Mouse (Mus musculus) liver, embryonic 11.5 days (tissue): ENCODE data around the gene Tnrc6c. TPM values are rescaled to one million over a fixed set of nuclear protein-coding genes. Genes with fewer than 3 reads are reported as not detected.
A peak's percentile ranks its signal among the peaks of the same experiment; 100 is the strongest.

ENCODE experiments used
- ATAC-seq: fragments of 200-750 bp; cut with Nextera tagmentation; replicated peaks from 2 replicates; pipeline ENCODE4 v1.8.0; 2017; ENCODE audit warnings: moderate number of reproducible peaks, mild to moderate bottlenecking, moderate TSS enrichment, moderate library complexity; ENCODE audit not compliant: low FRiP score
- DNase-seq: peaks from one replicate; pipeline ENCODE4 v3.0.0-alpha.2; 2017; ENCODE audit warnings: low spot score
- H3K27ac ChIP-seq: fragments of 300-500 bp; sonication (generic); 2 replicates; pipeline ENCODE4 v1.5.1; 2014; ENCODE audit warnings: mild to moderate bottlenecking, low read depth, low read length, control low read depth
- H3K27me3 ChIP-seq: fragments of 300-500 bp; sonication (generic); replicated peaks from 2 replicates; pipeline ENCODE4 v1.6.1; 2014; ENCODE audit warnings: low read length, mixed read lengths; ENCODE audit not compliant: control insufficient read depth, insufficient read depth
- H3K36me3 ChIP-seq: fragments of 300-500 bp; sonication (generic); 2 replicates; pipeline ENCODE4 v1.6.1; 2014; ENCODE audit warnings: mild to moderate bottlenecking, low read length, moderate library complexity, mixed read lengths; ENCODE audit not compliant: control insufficient read depth, insufficient read depth
- H3K4me1 ChIP-seq: fragments of 300-500 bp; sonication (generic); replicated peaks from 2 replicates; pipeline ENCODE4 v1.6.1; 2014; ENCODE audit warnings: low read length, mixed read lengths; ENCODE audit not compliant: control insufficient read depth, insufficient read depth
- H3K4me2 ChIP-seq: fragments of 300-500 bp; sonication (generic); 2 replicates; pipeline ENCODE4 v1.6.1; 2014; ENCODE audit warnings: mild to moderate bottlenecking, control low read depth, moderate library complexity
- H3K4me3 ChIP-seq: fragments of 300-500 bp; sonication (generic); 2 replicates; pipeline ENCODE4 v1.5.1; 2014; ENCODE audit warnings: low read depth, low read length, control low read depth
- H3K9ac ChIP-seq: fragments of 300-500 bp; sonication (generic); 2 replicates; pipeline ENCODE4 v1.6.1; 2014; ENCODE audit warnings: low read depth, low read length, control low read depth
- H3K9me3 ChIP-seq: fragments of 300-500 bp; sonication (generic); 2 replicates; pipeline ENCODE4 v1.6.1; 2016; ENCODE audit warnings: low read length, inconsistent platforms, mixed read lengths; ENCODE audit not compliant: control insufficient read depth
- WGBS: fragments of 180-500 bp; shearing (Covaris S2); extraction: QIAGEN DNeasy Blood & Tissue Kit; methylation state at CpG from one replicate; pipeline ENCODE4 v1.1.7; 2014; 5-methylcytosine and 5-hydroxymethylcytosine counted together
- polyA plus RNA-seq: library from polyadenylated mRNA; unstranded; fragments of >200 nt; fragmentation: Nextera tagmentation; extraction: Ambion mirVana; gene quantifications from 2 replicates; pipeline ENCODE4 v1.2.1, GENCODE M21; 2014

Tnrc6c gene
- polyA plus RNA-seq, 1 experiment from 2014 or later: 8.0 TPM

DNA sequence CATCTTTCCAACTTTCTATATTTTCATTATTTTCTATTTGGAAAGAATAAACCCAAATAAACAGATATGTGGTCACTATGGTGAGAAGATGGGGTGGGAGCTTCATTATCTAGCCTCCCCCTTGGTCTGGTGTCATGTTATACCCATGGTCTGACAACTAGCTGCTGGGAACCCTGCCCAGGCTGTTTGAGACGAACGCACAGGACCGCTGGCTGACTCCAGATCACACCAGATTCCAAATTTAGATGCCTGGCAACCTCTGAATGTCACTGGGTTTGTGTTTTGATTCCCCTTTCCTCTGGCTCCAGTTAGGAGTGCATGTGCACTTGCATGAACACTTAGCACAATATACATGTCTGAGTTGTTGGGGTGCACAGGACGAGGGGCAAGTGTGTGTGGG, 7.3 kb upstream of the Tnrc6c start:
- Histone ChIP-seq H3K36me3 (no peaks in the 10 kb centered on the region), H3K4me1 (no peaks in the 10 kb centered on the region), H3K9ac (no peak overlapping the region), H3K27ac (no peak overlapping the region), H3K4me2 (no peak overlapping the region), H3K27me3 (peaks cover 17% of the 10 kb centered on the region), H3K4me3 (no peak overlapping the region), H3K9me3 (no peaks in the 10 kb centered on the region)
- WGBS: 82% methylated on average over 4 of the region's 4 CpGs
- no peak for ATAC-seq
- DNase-seq: no peak

DNA sequence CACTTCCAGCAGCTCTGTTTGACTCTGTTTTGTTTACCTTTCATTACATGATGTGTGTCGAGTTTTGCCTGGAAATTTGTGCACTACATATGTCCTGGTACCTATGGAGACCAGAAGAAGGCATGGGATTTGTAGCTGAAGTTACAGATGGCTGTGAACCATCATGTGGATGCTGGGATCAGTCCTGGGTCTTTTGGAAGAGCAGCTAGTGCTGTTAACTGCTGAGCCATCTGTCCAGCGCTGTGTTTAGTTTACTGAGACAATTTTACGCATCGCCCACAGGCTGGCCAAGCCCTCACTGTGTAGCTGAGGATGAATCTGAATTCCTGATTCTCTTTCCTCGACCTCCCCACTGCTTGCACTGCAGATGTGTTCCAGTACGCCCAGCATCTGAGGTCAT, 6.1 kb upstream of the Tnrc6c start:
- no peaks in the 10 kb centered on the region for H3K9me3 ChIP-seq
- H3K36me3 ChIP-seq: no peaks in the 10 kb centered on the region
- no peak overlapping the region for H3K9ac ChIP-seq
- no peak overlapping the region for H3K4me2 ChIP-seq
- H3K4me3 ChIP-seq: no peak overlapping the region
- peaks cover under 1% of the 10 kb centered on the region; the same call in 1 of the 2 replicates for H3K4me1 ChIP-seq
- ATAC-seq: no peak
- no peak for DNase-seq
- peaks cover 23% of the 10 kb centered on the region for H3K27me3 ChIP-seq
- H3K27ac ChIP-seq: no peak overlapping the region
- 74% methylated on average over 6 of the region's 6 CpGs for WGBS

DNA sequence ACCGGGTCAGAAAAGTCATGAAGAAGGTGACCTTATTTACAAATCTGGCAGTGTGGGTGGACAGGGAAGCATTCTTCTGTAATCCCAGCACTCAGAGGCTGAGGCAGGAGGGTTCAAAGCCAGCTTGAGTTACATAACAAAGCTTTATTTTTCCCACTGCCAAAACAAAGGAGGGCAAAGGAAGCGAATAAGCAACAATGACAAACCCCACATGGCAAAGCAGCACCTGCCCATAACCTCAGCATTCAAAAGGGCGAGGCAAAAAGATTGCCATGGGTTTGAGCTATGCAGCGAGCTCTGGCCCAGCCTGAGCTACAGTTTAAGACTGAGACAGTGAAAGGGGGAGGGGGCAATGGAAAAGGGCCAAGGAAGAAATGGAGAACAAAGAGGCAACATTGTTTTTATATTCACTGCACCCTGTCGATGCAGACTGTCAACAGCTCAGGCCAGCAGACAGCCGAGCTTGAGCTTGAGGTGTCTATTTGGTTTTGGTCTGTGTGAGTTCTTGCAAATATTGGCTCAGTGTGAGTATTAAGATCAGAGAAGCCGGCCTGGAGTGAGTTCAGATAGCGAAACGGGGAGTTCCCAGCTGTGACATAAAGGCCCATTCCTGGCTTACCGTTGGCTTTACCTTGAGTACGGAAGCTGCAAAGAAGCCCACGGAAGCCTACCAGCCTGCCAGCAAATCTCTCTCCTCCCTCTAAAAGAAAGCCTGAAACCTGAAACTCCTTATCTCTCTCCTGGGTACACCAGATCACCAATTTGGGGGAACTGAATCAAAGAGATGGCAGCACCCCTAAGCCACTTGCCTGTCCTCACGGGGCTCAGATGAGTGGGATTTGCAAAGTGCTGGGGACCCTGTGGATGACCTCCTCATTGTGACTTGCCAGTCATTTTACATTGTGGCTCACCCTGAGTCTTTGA, 3.1 kb upstream of the Tnrc6c start:
- Histone ChIP-seq H3K27ac (no peak overlapping the region), H3K36me3 (no peaks in the 10 kb centered on the region), H3K4me2 (no peak overlapping the region), H3K9me3 (no peaks in the 10 kb centered on the region), H3K27me3 (peaks cover 20% of the 10 kb centered on the region), H3K4me1 (peaks cover 4% of the 10 kb centered on the region), H3K9ac (no peak overlapping the region), H3K4me3 (no peak overlapping the region)
- DNase-seq (no peak), ATAC-seq (no peak)
- WGBS: 51% methylated on average over 13 of the region's 13 CpGs

DNA sequence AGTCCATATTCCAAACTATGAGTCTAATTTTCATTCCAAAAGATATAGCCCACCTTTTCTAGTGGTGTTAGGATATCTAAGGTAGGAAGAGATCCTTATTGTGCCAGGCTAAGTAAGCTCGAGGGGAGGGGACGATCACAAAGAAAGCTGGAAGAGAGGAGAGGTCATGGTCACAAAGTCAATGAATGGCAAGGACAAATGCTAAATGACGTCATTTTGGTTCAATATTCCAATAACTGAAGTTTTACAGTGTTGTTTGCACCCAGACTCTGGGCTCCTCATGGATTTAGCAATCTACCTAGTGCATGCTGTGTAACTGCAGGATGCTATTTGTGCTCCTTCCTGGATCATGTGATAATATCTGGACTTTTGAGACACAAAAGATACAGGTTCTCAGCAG, 1.2 kb upstream of the Tnrc6c start:
- peak overlapping the region; percentile 99 for H3K4me2 ChIP-seq
- no peak overlapping the region for H3K27ac ChIP-seq
- no peak for DNase-seq
- H3K9me3 ChIP-seq: no peaks in the 10 kb centered on the region
- H3K9ac ChIP-seq: no peak overlapping the region
- peaks cover 17% of the 10 kb centered on the region for H3K4me1 ChIP-seq
- WGBS: 65% methylated on average over 3 of the region's 3 CpGs
- H3K4me3 ChIP-seq: peak overlapping the region; percentile 83; the same call in 1 of the 2 replicates
- no peaks in the 10 kb centered on the region for H3K36me3 ChIP-seq
- H3K27me3 ChIP-seq: peaks cover 20% of the 10 kb centered on the region
- no peak for ATAC-seq

DNA sequence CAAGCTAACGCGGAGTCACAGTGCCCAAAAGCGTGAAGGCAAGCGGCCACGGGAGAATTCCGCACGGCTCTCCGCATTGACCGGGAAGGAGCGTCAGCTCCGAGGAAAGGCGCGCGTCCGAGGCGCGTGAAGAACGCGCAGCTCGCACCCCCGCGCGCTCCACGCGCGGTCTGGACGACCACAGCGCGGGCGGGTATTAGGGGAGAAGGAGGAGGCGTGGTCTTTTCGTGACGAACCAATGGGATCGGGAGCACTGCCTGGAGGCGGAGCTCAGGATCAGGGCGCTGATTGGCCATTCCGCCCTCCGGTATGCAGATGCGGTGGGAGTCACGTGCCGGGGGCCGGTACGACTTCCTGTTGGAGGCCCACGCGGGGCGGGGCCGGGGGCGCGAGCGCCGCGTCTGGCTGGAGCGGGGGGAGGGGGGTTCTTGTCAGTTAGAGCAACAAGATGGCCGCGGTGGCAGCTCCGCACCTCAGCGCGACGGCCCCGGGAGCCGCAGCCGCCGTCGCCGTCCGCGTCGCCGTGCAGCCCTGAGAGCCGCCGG, 363 bp downstream of the Tnrc6c start:
- peaks cover 20% of the 10 kb centered on the region for H3K27me3 ChIP-seq
- peaks cover 21% of the 10 kb centered on the region for H3K4me1 ChIP-seq
- H3K36me3 ChIP-seq: no peaks in the 10 kb centered on the region
- no peaks in the 10 kb centered on the region for H3K9me3 ChIP-seq
- ATAC-seq: peak; percentile 94
- peak overlapping the region; percentile 83 for H3K4me3 ChIP-seq
- H3K9ac ChIP-seq: peak overlapping the region; percentile 91
- peak overlapping the region; percentile 77 for H3K27ac ChIP-seq
- peak; percentile 97 for DNase-seq
- H3K4me2 ChIP-seq: peak overlapping the region; percentile 99
- under 1% methylated on average over 70 of the region's 71 CpGs for WGBS

DNA sequence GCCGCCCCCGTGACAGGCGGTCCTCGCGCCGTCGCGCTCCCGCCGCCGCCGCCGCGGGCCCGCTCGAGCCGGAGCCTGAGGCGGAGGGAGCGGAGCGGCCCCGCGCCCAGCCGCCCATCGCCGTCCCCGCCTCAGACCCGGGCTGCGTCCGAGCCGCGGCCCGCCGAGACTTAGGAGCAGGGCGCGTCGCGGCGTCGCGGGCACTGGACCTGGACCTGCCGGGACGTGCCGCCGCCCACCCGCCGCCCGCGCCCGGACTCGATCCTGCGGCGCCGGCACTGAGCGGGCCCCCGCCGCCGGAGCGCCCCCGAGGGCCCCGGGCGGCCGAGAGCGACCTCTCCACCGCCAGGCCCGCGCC, 824 bp downstream of the Tnrc6c start:
- peaks cover 21% of the 10 kb centered on the region for H3K4me1 ChIP-seq
- peak overlapping the region; percentile 77 for H3K27ac ChIP-seq
- no peaks in the 10 kb centered on the region for H3K36me3 ChIP-seq
- WGBS: under 1% methylated on average over 50 of the region's 66 CpGs
- H3K9me3 ChIP-seq: no peaks in the 10 kb centered on the region
- peak overlapping the region; percentile 95 for H3K4me2 ChIP-seq
- H3K9ac ChIP-seq: peak overlapping the region; percentile 91
- peak overlapping the region; percentile 83 for H3K4me3 ChIP-seq
- ATAC-seq (peak; percentile 40), DNase-seq (no peak)
- peaks cover 20% of the 10 kb centered on the region for H3K27me3 ChIP-seq

DNA sequence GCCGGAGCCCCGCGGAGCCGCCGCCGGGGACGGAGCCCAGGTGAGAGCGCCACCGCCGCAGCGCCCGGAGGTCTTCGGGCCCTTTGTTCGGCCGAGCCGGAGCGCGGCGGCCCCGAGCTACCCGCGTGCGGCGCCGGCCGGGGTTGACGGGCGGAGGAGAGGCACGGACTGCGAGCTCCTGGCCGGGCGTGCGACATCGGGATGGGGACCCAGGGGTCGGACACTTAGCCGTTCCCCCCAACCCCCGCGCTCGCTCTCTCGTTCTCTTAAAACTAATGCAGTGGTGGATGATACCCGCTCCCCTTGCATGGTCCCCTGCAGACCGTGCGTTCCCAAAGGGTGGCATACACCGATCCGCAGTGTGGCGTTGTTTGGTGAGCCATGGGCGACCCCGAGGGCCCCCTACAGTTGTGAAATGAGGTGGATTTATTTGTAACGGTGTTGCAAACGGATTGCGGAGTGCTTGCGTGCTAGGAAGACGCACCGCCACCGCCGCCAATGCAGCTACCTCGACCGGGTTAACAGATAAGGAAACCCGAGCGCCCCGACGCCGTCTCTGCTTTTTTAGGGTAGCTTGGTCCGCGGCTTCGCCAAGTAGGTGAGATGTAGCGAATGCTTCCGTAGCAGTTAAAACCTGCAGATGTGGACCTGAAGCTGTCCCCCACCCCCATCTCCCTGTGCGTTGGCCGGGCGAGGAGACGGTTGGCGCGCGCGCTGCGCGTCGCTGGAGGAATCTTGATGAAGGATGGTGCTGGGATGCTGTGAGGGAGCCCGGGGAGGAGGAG, 1.4 kb downstream of the Tnrc6c start:
- no peaks in the 10 kb centered on the region for H3K36me3 ChIP-seq
- peaks cover 19% of the 10 kb centered on the region for H3K27me3 ChIP-seq
- peak overlapping the region; percentile 91 for H3K9ac ChIP-seq
- no peaks in the 10 kb centered on the region for H3K9me3 ChIP-seq
- peak overlapping the region; percentile 95 for H3K4me2 ChIP-seq
- H3K4me1 ChIP-seq: peaks cover 21% of the 10 kb centered on the region
- ATAC-seq (no peak; the same call in 1 of the 2 replicates), DNase-seq (peak; percentile 77)
- peak overlapping the region; percentile 83 for H3K4me3 ChIP-seq
- under 1% methylated on average over 60 of the region's 80 CpGs for WGBS
- peak overlapping the region; percentile 77 for H3K27ac ChIP-seq

DNA sequence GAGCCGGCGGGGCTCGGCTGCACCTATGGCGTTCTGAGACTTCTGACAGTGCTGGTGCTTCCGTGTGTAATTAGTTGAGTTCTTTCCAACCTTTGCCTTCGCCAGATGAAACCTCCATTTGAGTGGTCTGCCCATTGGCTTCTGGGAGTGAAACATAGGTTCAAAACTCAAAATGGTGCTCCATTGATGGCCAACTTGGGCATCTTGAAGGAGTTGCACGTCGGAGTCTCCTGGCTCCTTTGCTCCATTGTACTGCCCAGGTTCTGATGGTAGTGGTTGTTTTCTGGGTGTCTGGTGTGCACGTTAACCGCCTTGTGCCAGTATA, 1.9 kb downstream of the Tnrc6c start:
- peaks cover 21% of the 10 kb centered on the region for H3K4me1 ChIP-seq
- no peak for DNase-seq
- H3K27me3 ChIP-seq: peaks cover 14% of the 10 kb centered on the region
- ATAC-seq: no peak
- 0 out of 2 replicates have a peak overlapping the region, but pooled peaks have one; percentile 77 for H3K27ac ChIP-seq
- H3K9ac ChIP-seq: peak overlapping the region; percentile 91
- peak overlapping the region; percentile 95 for H3K4me2 ChIP-seq
- H3K4me3 ChIP-seq: peak overlapping the region; percentile 83
- H3K9me3 ChIP-seq: no peaks in the 10 kb centered on the region
- H3K36me3 ChIP-seq: no peaks in the 10 kb centered on the region
- WGBS: 11% methylated on average over 10 of the region's 10 CpGs
